Mouse (Mus musculus) lung, postnatal 0 days (tissue): ENCODE results near the gene Prss35.

Source experiments
- CTCF ChIP-seq: IDR thresholded peaks from 2 replicates; pipeline ENCODE4 v1.5.1; 2016; ENCODE audit warnings: antibody characterized with exemption, mild to moderate bottlenecking
- EP300 ChIP-seq: IDR thresholded peaks from 2 replicates; pipeline ENCODE4 v1.6.1; 2016; ENCODE audit warnings: antibody characterized with exemption, mild to moderate bottlenecking, control low read depth

DNA sequence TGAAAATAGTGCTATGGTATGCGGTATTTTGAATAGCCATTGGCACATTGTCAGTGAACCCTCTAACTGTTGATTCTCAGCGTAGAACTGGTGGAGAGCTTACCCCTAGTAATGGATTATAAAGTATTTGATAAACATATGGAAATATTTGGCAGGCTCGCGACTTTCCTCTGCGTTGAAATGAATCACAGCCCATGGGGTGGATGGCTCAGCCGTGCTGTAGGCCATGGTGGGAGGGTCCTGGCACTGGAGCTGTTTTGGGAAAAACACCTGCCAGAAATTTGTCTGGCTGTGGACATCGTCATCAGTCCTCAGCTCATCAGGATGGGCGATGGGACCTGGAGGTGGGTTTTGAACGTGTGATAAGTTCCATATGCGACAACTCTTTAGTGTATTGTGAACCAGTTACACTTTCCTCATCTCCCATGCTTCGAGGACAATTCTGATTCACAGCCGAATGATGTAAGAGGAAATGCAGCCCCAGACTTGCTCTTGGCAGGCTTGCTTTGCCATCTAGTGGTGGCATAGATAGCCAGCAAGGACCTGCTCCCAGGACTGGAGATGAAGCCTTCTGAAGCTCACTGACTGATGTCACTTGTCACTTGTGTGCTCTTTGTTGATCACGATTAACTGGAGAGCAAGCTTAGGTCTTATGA, 2.6 kb downstream of the Prss35 start:
- TF ChIP-seq CTCF (peak; percentile 99), EP300 (no peak)
